Mouse (Mus musculus) midbrain, embryonic 13.5 days (tissue): ENCODE measurements around the gene Pfn3. TPM values are rescaled to one million over a fixed set of nuclear protein-coding genes. Genes with fewer than 3 reads are reported as not detected.

Source experiments
- ATAC-seq: fragments of 200-750 bp; cut with Nextera tagmentation; 2 replicates; pipeline ENCODE4 v1.8.0; 2017; ENCODE audit warnings: mild to moderate bottlenecking, moderate TSS enrichment, moderate library complexity
- H3K27ac ChIP-seq: fragments of 300-500 bp; sonication (generic); 2 replicates; pipeline ENCODE4 v1.5.1; 2015; ENCODE audit warnings: inconsistent platforms, mild to moderate bottlenecking, moderate library complexity
- H3K27me3 ChIP-seq: fragments of 300-500 bp; sonication (generic); 2 replicates; pipeline ENCODE4 v1.6.1; 2015; ENCODE audit warnings: mild to moderate bottlenecking, inconsistent platforms
- H3K36me3 ChIP-seq: fragments of 300-500 bp; sonication (generic); 2 replicates; pipeline ENCODE4 v1.6.1; 2015; ENCODE audit warnings: mild to moderate bottlenecking, inconsistent platforms
- H3K4me1 ChIP-seq: fragments of 300-500 bp; sonication (generic); replicated peaks from 2 replicates; pipeline ENCODE4 v1.6.1; 2015; ENCODE audit warnings: inconsistent platforms
- H3K4me2 ChIP-seq: fragments of 300-500 bp; sonication (generic); replicated peaks from 2 replicates; pipeline ENCODE4 v1.6.1; 2015; ENCODE audit warnings: moderate library complexity, mild to moderate bottlenecking, inconsistent platforms
- H3K4me3 ChIP-seq: fragments of 300-500 bp; sonication (generic); replicated peaks from 2 replicates; pipeline ENCODE4 v1.5.1; 2015; ENCODE audit warnings: mild to moderate bottlenecking, inconsistent platforms
- H3K9ac ChIP-seq: fragments of 300-500 bp; sonication (generic); replicated peaks from 2 replicates; pipeline ENCODE4 v1.6.1; 2015; ENCODE audit warnings: mild to moderate bottlenecking, inconsistent platforms
- H3K9me3 ChIP-seq: fragments of 300-500 bp; sonication (generic); 2 replicates; pipeline ENCODE4 v1.6.1; 2016; ENCODE audit warnings: mild to moderate bottlenecking, inconsistent platforms
- WGBS: fragments of 180-500 bp; shearing (Covaris S2); methylation state at CpG from one replicate; pipeline ENCODE4 v1.1.7; 2015; 5-methylcytosine and 5-hydroxymethylcytosine counted together
- microRNA-seq: library from miRNA; unstranded; fragments of <30 nt; microRNA quantifications from one replicate; pipeline ENCODE4, GENCODE M21; 2016
- polyA plus RNA-seq: library from polyadenylated mRNA; unstranded; fragments of >200 nt; fragmentation: Nextera tagmentation; extraction: Ambion mirVana; gene quantifications from 2 replicates; pipeline ENCODE4 v1.2.1, GENCODE M21; 2015

Gene Pfn3
- polyA plus RNA-seq, 1 experiment from 2014 or later: not detected

GRCm38 (mm10) chr13:55375877-55376276 lies 39.2 kb downstream of the Pfn3 start:
- no peaks in the 10 kb centered on the region for H3K9me3 ChIP-seq
- 82% methylated on average over 2 of the region's 2 CpGs for WGBS
- ATAC-seq: no peak
- peaks cover 3% of the 10 kb centered on the region; the same call in 1 of the 2 replicates for H3K4me1 ChIP-seq
- no peaks in the 10 kb centered on the region for H3K36me3 ChIP-seq
- no peak overlapping the region for H3K9ac ChIP-seq
- H3K4me3 ChIP-seq: no peak overlapping the region
- no peak overlapping the region for H3K4me2 ChIP-seq
- H3K27me3 ChIP-seq: peaks cover 68% of the 10 kb centered on the region
- no peak overlapping the region for H3K27ac ChIP-seq

GRCm38 (mm10) chr13:55374206-55374924 lies 40.7 kb downstream of the Pfn3 start:
- Histone ChIP-seq H3K9ac (no peak overlapping the region), H3K4me2 (no peak overlapping the region), H3K27ac (no peak overlapping the region), H3K36me3 (no peaks in the 10 kb centered on the region), H3K9me3 (no peaks in the 10 kb centered on the region), H3K27me3 (peaks cover 63% of the 10 kb centered on the region), H3K4me3 (no peak overlapping the region), H3K4me1 (peaks cover 3% of the 10 kb centered on the region; the same call in 1 of the 2 replicates)
- WGBS: 68% methylated on average over 6 of the region's 6 CpGs
- ATAC-seq: no peak

GRCm38 (mm10) chr13:55371740-55372139 lies 43.3 kb downstream of the Pfn3 start:
- no peak overlapping the region for H3K4me3 ChIP-seq
- no peak overlapping the region for H3K9ac ChIP-seq
- H3K4me1 ChIP-seq: no peaks in the 10 kb centered on the region
- WGBS: 56% methylated on average over 5 of the region's 5 CpGs
- no peak overlapping the region for H3K4me2 ChIP-seq
- no peaks in the 10 kb centered on the region for H3K9me3 ChIP-seq
- peaks cover 51% of the 10 kb centered on the region for H3K27me3 ChIP-seq
- no peaks in the 10 kb centered on the region for H3K36me3 ChIP-seq
- H3K27ac ChIP-seq: no peak overlapping the region
- ATAC-seq: no peak

GRCm38 (mm10) chr13:55371007-55371681 lies 43.9 kb downstream of the Pfn3 start:
- ATAC-seq: no peak
- Histone ChIP-seq H3K27ac (no peak overlapping the region), H3K36me3 (no peaks in the 10 kb centered on the region), H3K9me3 (no peaks in the 10 kb centered on the region), H3K27me3 (peaks cover 47% of the 10 kb centered on the region), H3K4me1 (no peaks in the 10 kb centered on the region), H3K4me3 (no peak overlapping the region), H3K9ac (no peak overlapping the region), H3K4me2 (no peak overlapping the region)
- WGBS: 73% methylated on average over 8 of the region's 8 CpGs

GRCm38 (mm10) chr13:55370234-55370633 lies 44.8 kb downstream of the Pfn3 start:
- 71% methylated on average over 3 of the region's 3 CpGs for WGBS

GRCm38 (mm10) chr13:55369531-55370114 lies 45.4 kb downstream of the Pfn3 start, which contains the start of gene Rgs14:
Gene Rgs14 (plus strand): TSS chr13:55369732.
- Histone ChIP-seq H3K27ac (no peak within 1 kb of the TSS), H3K36me3 (no peaks in the 10 kb centered on the region), H3K9ac (no peak within 1 kb of the TSS), H3K4me2 (no peak within 1 kb of the TSS), H3K9me3 (no peaks in the 10 kb centered on the region), H3K27me3 (peaks cover 50% of the 10 kb centered on the region), H3K4me3 (no peak within 1 kb of the TSS), H3K4me1 (no peaks in the 10 kb centered on the region)
- ATAC-seq: no peak
- WGBS: 75% methylated on average over 13 of the region's 13 CpGs

More at GRCm38 (mm10) chr13:55370234-55370633, 44.8 kb downstream of the Pfn3 start:
- Histone ChIP-seq H3K9ac (no peak overlapping the region), H3K4me2 (no peak overlapping the region), H3K27ac (no peak overlapping the region), H3K36me3 (no peaks in the 10 kb centered on the region), H3K9me3 (no peaks in the 10 kb centered on the region), H3K4me3 (no peak overlapping the region), H3K4me1 (no peaks in the 10 kb centered on the region), H3K27me3 (peaks cover 48% of the 10 kb centered on the region)
- no peak for ATAC-seq

- Histone ChIP-seq H3K9me3 (no peaks in the 10 kb centered on the region), H3K27me3 (peaks cover 38% of the 10 kb centered on the region), H3K36me3 (no peaks in the 10 kb centered on the region), H3K4me1 (no peaks in the 10 kb centered on the region), H3K27ac (no peak overlapping the region), H3K4me3 (no peak overlapping the region), H3K9ac (no peak overlapping the region), H3K4me2 (no peak overlapping the region)
- WGBS: 85% methylated on average over 7 of the region's 7 CpGs
- no peak for ATAC-seq
These were observed 46.6 kb downstream of the Pfn3 start for GRCm38 (mm10) chr13:55368401-55368800.

Small RNAs within 50 kb of the gene (microRNA-seq; reads per million reads assigned to microRNA genes)
- not detected for gene Mir6943

Other genes with a start within 250 kb of the Pfn3 start
- gene Nsd1, start 205.4 kb downstream of the Pfn3 start, polyA plus RNA-seq: 75.1 and 81.5 TPM in 2 replicates
- 308 and 310 TPM in 2 replicates for gene Prelid1, start 94.7 kb downstream of the Pfn3 start, polyA plus RNA-seq
- 99.5 and 108 TPM in 2 replicates for gene Rab24, start 93.3 kb downstream of the Pfn3 start, polyA plus RNA-seq
- 18.4 and 19.9 TPM in 2 replicates for gene Mxd3, start 85.4 kb downstream of the Pfn3 start, polyA plus RNA-seq
- 61.6 and 62.6 TPM in 2 replicates for gene Lman2, start 52.4 kb downstream of the Pfn3 start, polyA plus RNA-seq
- 0.14 and 0.39 TPM in 2 replicates for gene Rgs14, start 45.5 kb downstream of the Pfn3 start, polyA plus RNA-seq
- gene Slc34a1, start 17.0 kb downstream of the Pfn3 start, polyA plus RNA-seq: not detected in 2 replicates
- not detected in 2 replicates for gene F12, start 11.6 kb upstream of the Pfn3 start, polyA plus RNA-seq
- 26.8 and 35.7 TPM in 2 replicates for gene Grk6, start 29.8 kb upstream of the Pfn3 start, polyA plus RNA-seq
- gene Prr7, start 49.0 kb upstream of the Pfn3 start, polyA plus RNA-seq: 2.3 and 2.8 TPM in 2 replicates
- gene Dbn1, start 72.9 kb upstream of the Pfn3 start, polyA plus RNA-seq: 655 and 674 TPM in 2 replicates
- 145 and 159 TPM in 2 replicates for gene Pdlim7, start 98.4 kb upstream of the Pfn3 start, polyA plus RNA-seq
- 4.3 and 4.7 TPM in 2 replicates for gene Dok3, start 114.1 kb upstream of the Pfn3 start, polyA plus RNA-seq
- gene Ddx41, start 121.4 kb upstream of the Pfn3 start, polyA plus RNA-seq: 60.2 and 66.6 TPM in 2 replicates
- 64.9 and 72.3 TPM in 2 replicates for gene Fam193b, start 155.9 kb upstream of the Pfn3 start, polyA plus RNA-seq
- 103 and 125 TPM in 2 replicates for gene Tmed9, start 158.5 kb upstream of the Pfn3 start, polyA plus RNA-seq
- 45.5 and 47.4 TPM in 2 replicates for gene B4galt7, start 184.7 kb upstream of the Pfn3 start, polyA plus RNA-seq
- gene Caml, start 207.8 kb upstream of the Pfn3 start, polyA plus RNA-seq: 92.3 and 97.5 TPM in 2 replicates
- gene Ddx46, start 219.8 kb upstream of the Pfn3 start, polyA plus RNA-seq: 31.3 and 33.5 TPM in 2 replicates